Mouse (Mus musculus) limb, embryonic 11.5 days (tissue): ENCODE measurements around the gene Hilpda. TPM values are rescaled to one million over a fixed set of nuclear protein-coding genes. Genes with fewer than 3 reads are reported as not detected.

Experiments used
- ATAC-seq: fragments of 200-750 bp; cut with Nextera tagmentation; 2 replicates; pipeline ENCODE4 v1.8.0; 2017; ENCODE audit warnings: low read depth; ENCODE audit not compliant: insufficient number of reproducible peaks, low FRiP score, low TSS enrichment
- DNase-seq: peaks from one replicate; pipeline ENCODE4 v3.0.0-alpha.2; 2015; ENCODE audit warnings: low spot score
- H3K27ac ChIP-seq: fragments of 300-500 bp; sonication (generic); replicated peaks from 2 replicates; pipeline ENCODE4 v1.5.1; 2014; ENCODE audit warnings: low read depth, mild to moderate bottlenecking, low read length
- H3K27me3 ChIP-seq: fragments of 300-500 bp; sonication (generic); 2 replicates; pipeline ENCODE4 v1.6.1; 2014; ENCODE audit warnings: mild to moderate bottlenecking, low read length, mixed read lengths; ENCODE audit not compliant: control insufficient read depth, insufficient read depth
- H3K36me3 ChIP-seq: fragments of 300-500 bp; sonication (generic); 2 replicates; pipeline ENCODE4 v1.6.1; 2014; ENCODE audit warnings: mild to moderate bottlenecking, low read length, moderate library complexity, mixed read lengths; ENCODE audit not compliant: control insufficient read depth, insufficient read depth
- H3K4me1 ChIP-seq: fragments of 300-500 bp; sonication (generic); 2 replicates; pipeline ENCODE4 v1.6.1; 2014; ENCODE audit warnings: low read length, mixed read lengths; ENCODE audit not compliant: control insufficient read depth, insufficient read depth
- H3K4me2 ChIP-seq: fragments of 300-500 bp; sonication (generic); 2 replicates; pipeline ENCODE4 v1.6.1; 2014; ENCODE audit warnings: low read depth, mild to moderate bottlenecking, moderate library complexity; ENCODE audit not compliant: severe bottlenecking
- H3K4me3 ChIP-seq: fragments of 300-500 bp; sonication (generic); 2 replicates; pipeline ENCODE4 v1.5.1; 2014; ENCODE audit warnings: low read depth, low read length
- H3K9ac ChIP-seq: fragments of 300-500 bp; sonication (generic); 2 replicates; pipeline ENCODE4 v1.6.1; 2014; ENCODE audit warnings: mild to moderate bottlenecking, low read length
- H3K9me3 ChIP-seq: fragments of 300-500 bp; sonication (generic); 2 replicates; pipeline ENCODE4 v1.6.1; 2016; ENCODE audit warnings: low read length; ENCODE audit not compliant: control insufficient read depth
- WGBS: fragments of 180-500 bp; shearing (Covaris S2); extraction: QIAGEN DNeasy Blood & Tissue Kit; methylation state at CpG from one replicate; pipeline ENCODE4 v1.1.7; 2014; 5-methylcytosine and 5-hydroxymethylcytosine counted together
- polyA plus RNA-seq: library from polyadenylated mRNA; unstranded; fragments of >200 nt; fragmentation: Nextera tagmentation; extraction: Ambion mirVana; gene quantifications from 2 replicates; pipeline ENCODE4 v1.2.1, GENCODE M21; 2014

Gene Hilpda
- polyA plus RNA-seq, 1 experiment from 2014 or later, result 43.0 TPM

- no peak for DNase-seq
- no peak overlapping the region for H3K27ac ChIP-seq
- no peak for ATAC-seq
- no peaks in the 10 kb centered on the region for H3K27me3 ChIP-seq
- H3K36me3 ChIP-seq, result no peaks in the 10 kb centered on the region
- 68% methylated on average over 6 of the region's 6 CpGs for WGBS
- no peaks in the 10 kb centered on the region for H3K9me3 ChIP-seq
- H3K9ac ChIP-seq, result no peak overlapping the region
- H3K4me1 ChIP-seq, result no peaks in the 10 kb centered on the region
- no peak overlapping the region for H3K4me2 ChIP-seq
- H3K4me3 ChIP-seq, result no peak overlapping the region
Measured at GRCm38 (mm10) chr6:29263650-29264455, 8.4 kb upstream of the Hilpda start.

GRCm38 (mm10) chr6:29264456-29264781, 7.9 kb upstream of the Hilpda start:
- Histone ChIP-seq H3K4me1 (no peaks in the 10 kb centered on the region), H3K9ac (no peak overlapping the region), H3K27ac (no peak overlapping the region), H3K9me3 (no peaks in the 10 kb centered on the region), H3K36me3 (no peaks in the 10 kb centered on the region), H3K4me2 (no peak overlapping the region), H3K4me3 (no peak overlapping the region), H3K27me3 (no peaks in the 10 kb centered on the region)
- DNase-seq (no peak), ATAC-seq (no peak)
- WGBS, result 78% methylated on average over 3 of the region's 3 CpGs

GRCm38 (mm10) chr6:29266936-29267335, 5.4 kb upstream of the Hilpda start:
- Histone ChIP-seq H3K27me3 (no peaks in the 10 kb centered on the region), H3K27ac (no peak overlapping the region), H3K9ac (no peak overlapping the region), H3K4me1 (no peaks in the 10 kb centered on the region), H3K9me3 (no peaks in the 10 kb centered on the region), H3K36me3 (no peaks in the 10 kb centered on the region), H3K4me3 (no peak overlapping the region), H3K4me2 (no peak overlapping the region)
- ATAC-seq (no peak), DNase-seq (no peak)
- WGBS, result 71% methylated on average over 4 of the region's 4 CpGs

- no peak for DNase-seq
- WGBS, result 88% methylated on average over 6 of the region's 6 CpGs
- no peak overlapping the region for H3K27ac ChIP-seq
- no peaks in the 10 kb centered on the region for H3K9me3 ChIP-seq
- no peak overlapping the region for H3K9ac ChIP-seq
- no peak for ATAC-seq
- no peaks in the 10 kb centered on the region for H3K36me3 ChIP-seq
- no peak overlapping the region for H3K4me2 ChIP-seq
- H3K4me3 ChIP-seq, result no peak overlapping the region
- no peaks in the 10 kb centered on the region for H3K4me1 ChIP-seq
- H3K27me3 ChIP-seq, result no peaks in the 10 kb centered on the region
Measured at GRCm38 (mm10) chr6:29269006-29269668, 3.2 kb upstream of the Hilpda start.

GRCm38 (mm10) chr6:29270961-29271360, 1.3 kb upstream of the Hilpda start:
- no peaks in the 10 kb centered on the region for H3K4me1 ChIP-seq
- no peaks in the 10 kb centered on the region for H3K27me3 ChIP-seq
- no peaks in the 10 kb centered on the region for H3K36me3 ChIP-seq
- H3K9ac ChIP-seq, result no peak overlapping the region
- no peak overlapping the region for H3K4me2 ChIP-seq
- no peak overlapping the region for H3K27ac ChIP-seq
- H3K9me3 ChIP-seq, result no peaks in the 10 kb centered on the region
- H3K4me3 ChIP-seq, result no peak overlapping the region
- WGBS, result 14% methylated on average over 8 of the region's 8 CpGs
- DNase-seq, result no peak
- ATAC-seq, result no peak

- H3K4me3 ChIP-seq, result no peak overlapping the region
- no peak for ATAC-seq
- no peak overlapping the region for H3K9ac ChIP-seq
Measured at GRCm38 (mm10) chr6:29276746-29277145, 4.5 kb downstream of the Hilpda start.

GRCm38 (mm10) chr6:29278513-29279267, 6.4 kb downstream of the Hilpda start:
- peak; percentile 30 for DNase-seq
- Histone ChIP-seq H3K36me3 (no peaks in the 10 kb centered on the region), H3K4me1 (no peaks in the 10 kb centered on the region), H3K27me3 (no peaks in the 10 kb centered on the region), H3K4me2 (no peak overlapping the region), H3K4me3 (no peak overlapping the region), H3K9me3 (no peaks in the 10 kb centered on the region), H3K9ac (no peak overlapping the region), H3K27ac (no peak overlapping the region)
- no peak for ATAC-seq
- 31% methylated on average over 8 of the region's 8 CpGs for WGBS

More at GRCm38 (mm10) chr6:29276746-29277145, 4.5 kb downstream of the Hilpda start:
- no peaks in the 10 kb centered on the region for H3K36me3 ChIP-seq
- H3K27ac ChIP-seq, result no peak overlapping the region
- no peaks in the 10 kb centered on the region for H3K27me3 ChIP-seq
- H3K4me2 ChIP-seq, result no peak overlapping the region
- 95% methylated on average over 5 of the region's 5 CpGs for WGBS
- no peak for DNase-seq
- H3K4me1 ChIP-seq, result no peaks in the 10 kb centered on the region
- H3K9me3 ChIP-seq, result no peaks in the 10 kb centered on the region

- Histone ChIP-seq H3K9me3 (no peaks in the 10 kb centered on the region), H3K4me3 (no peak within 1 kb of the TSS), H3K36me3 (no peaks in the 10 kb centered on the region), H3K27me3 (no peaks in the 10 kb centered on the region), H3K4me2 (no peak within 1 kb of the TSS), H3K9ac (no peak within 1 kb of the TSS), H3K27ac (no peak within 1 kb of the TSS), H3K4me1 (no peaks in the 10 kb centered on the region)
- no peak for DNase-seq
- ATAC-seq, result no peak
- 83% methylated on average over 8 of the region's 8 CpGs for WGBS
Measured at GRCm38 (mm10) chr6:29279293-29279692, 7.0 kb downstream of the Hilpda start, which contains the start of gene Fam71f2. Fam71f2 (plus strand) TSS chr6:29279593.
